Mouse (Mus musculus): Measurements from ENCODE around the gene Trak1. TPM values are rescaled to one million over a fixed set of nuclear protein-coding genes. Genes with fewer than 3 reads are reported as not detected.
A peak's percentile ranks its signal among the peaks of the same experiment; 100 is the strongest.
"Not testable (repeated sequence)": the region's sequence is repeated elsewhere in the genome, so short reads cannot be mapped to it uniquely, and the experiment has no call there.

Gene Trak1
- polyA plus RNA-seq, 1 experiment from 2014 or later: 28.4 TPM

DNA sequence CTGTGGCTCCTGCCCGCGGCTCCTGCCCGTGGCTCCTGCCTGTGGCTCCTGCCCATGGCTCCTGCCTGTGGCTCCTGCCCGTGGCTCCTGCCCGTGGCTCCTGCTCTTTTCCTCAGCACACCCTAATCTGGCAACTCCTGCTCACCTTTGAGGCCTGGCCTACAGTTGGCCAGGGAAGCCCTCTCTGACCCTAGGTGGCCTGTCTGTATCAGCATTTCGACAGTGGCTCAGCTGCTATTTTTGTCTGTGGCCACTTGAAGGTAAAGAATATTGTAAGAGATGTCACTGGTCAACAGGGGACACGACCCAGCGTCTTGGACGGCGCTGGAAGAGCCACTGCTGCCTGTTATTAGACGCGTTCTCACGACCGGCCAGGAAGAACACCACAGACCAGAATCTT is 24.7 kb downstream of the Trak1 start:
- Histone ChIP-seq H3K4me1 (peaks cover 13% of the 10 kb centered on the region; the same call in 1 of the 2 replicates), H3K4me3 (replicated peaks) (no peak overlapping the region), H3K27me3 (no peaks in the 10 kb centered on the region), H3K9me3 (replicated peaks) (0 out of 2 replicates have a peak, but pooled peaks cover 4% of the 10 kb centered on the region), H3K27ac (replicated peaks) (no peak overlapping the region), H3K36me3 (peaks cover 10% of the 10 kb centered on the region; the same call in 1 of the 2 replicates), H3K9ac (no peak overlapping the region), H3K4me2 (replicated peaks) (no peak overlapping the region)
- ATAC-seq (ENCODE audit: insufficient number of reproducible peaks, low FRiP score, low TSS enrichment, low read depth): no peak
- WGBS: 95% methylated on average over 14 of the region's 14 CpGs

DNA sequence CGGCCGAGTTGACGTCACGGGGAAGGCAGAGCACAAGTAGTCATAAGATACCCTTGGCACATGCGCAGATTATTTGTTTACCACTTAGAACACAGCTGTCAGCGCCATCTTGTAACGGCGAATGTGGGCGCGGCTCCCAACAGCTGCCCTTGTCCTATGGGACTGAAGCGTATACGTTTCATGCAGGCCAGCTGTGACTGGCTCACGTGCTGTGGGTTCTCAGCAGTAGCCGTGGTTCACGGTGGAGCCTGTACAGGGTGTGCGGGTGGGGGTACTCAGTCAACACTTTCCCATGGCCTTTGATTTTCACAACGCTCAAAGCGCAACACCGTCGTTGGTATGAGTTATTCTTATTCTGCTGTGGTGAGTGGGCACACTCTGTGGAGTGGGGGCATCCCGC is 31.0 kb downstream of the Trak1 start:
- H3K4me1 ChIP-seq: peaks cover 23% of the 10 kb centered on the region
- H3K9me3 ChIP-seq (replicated peaks); H3K36me3 ChIP-seq; H3K9ac ChIP-seq; H3K27me3 ChIP-seq; H3K27ac ChIP-seq (replicated peaks); ATAC-seq (ENCODE audit: insufficient number of reproducible peaks, low FRiP score, low TSS enrichment, low read depth); H3K4me3 ChIP-seq (replicated peaks); H3K4me2 ChIP-seq (replicated peaks): not testable (repeated sequence)
- 89% methylated on average over 17 of the region's 21 CpGs for WGBS

DNA sequence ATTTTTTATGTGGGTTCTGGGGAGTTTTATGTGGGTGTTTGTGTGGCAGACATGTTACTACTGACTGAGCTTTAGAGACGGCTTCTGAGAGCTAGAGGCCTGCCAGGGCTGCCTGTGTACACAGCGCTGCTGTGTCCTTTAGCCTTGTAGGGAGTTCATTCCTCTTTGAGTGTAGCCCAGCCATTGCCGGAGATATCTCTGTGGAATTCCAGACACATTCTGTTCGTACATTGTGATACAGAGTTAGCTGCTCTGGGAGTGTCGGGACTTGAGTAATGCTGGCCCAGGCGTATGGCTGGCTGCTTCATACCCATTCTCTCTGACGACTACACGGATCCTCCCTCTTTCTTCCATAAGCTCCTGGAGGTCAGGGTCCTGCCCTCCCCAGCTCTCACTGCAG is 31.9 kb downstream of the Trak1 start:
- Histone ChIP-seq H3K27ac (replicated peaks) (no peak overlapping the region), H3K4me3 (replicated peaks) (no peak overlapping the region), H3K4me1 (peaks cover 31% of the 10 kb centered on the region), H3K9ac (no peak overlapping the region), H3K36me3 (no peaks in the 10 kb centered on the region), H3K4me2 (replicated peaks) (no peak overlapping the region), H3K27me3 (no peaks in the 10 kb centered on the region), H3K9me3 (replicated peaks) (no peaks in the 10 kb centered on the region)
- no peak for ATAC-seq (ENCODE audit: insufficient number of reproducible peaks, low FRiP score, low TSS enrichment, low read depth)
- 73% methylated on average over 8 of the region's 8 CpGs for WGBS

DNA sequence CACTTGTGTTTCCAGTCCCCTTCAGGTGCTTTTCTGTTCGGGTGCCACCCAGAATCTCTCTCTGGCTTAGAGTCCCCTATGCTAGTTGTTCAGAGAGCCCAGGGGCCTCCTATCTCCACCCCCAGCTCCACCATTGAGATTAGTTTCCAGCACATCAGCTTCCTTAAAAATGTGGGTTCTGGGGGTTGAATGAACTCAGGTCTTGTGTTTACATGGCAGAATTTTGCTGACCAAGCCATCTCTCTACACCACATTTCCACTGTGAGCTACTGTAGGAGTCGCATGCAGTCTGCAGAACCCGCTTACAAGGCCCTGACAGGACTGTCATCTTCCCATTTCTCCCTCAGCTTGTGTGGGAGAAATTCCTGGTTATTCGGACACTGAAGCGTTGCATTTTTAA is 32.8 kb downstream of the Trak1 start:
- Histone ChIP-seq H3K9me3 (replicated peaks) (no peaks in the 10 kb centered on the region), H3K27ac (replicated peaks) (no peak overlapping the region), H3K4me1 (peaks cover 39% of the 10 kb centered on the region), H3K4me3 (replicated peaks) (no peak overlapping the region), H3K9ac (no peak overlapping the region), H3K27me3 (no peaks in the 10 kb centered on the region), H3K36me3 (no peaks in the 10 kb centered on the region), H3K4me2 (replicated peaks) (no peak overlapping the region)
- ATAC-seq (ENCODE audit: insufficient number of reproducible peaks, low FRiP score, low TSS enrichment, low read depth): no peak
- 92% methylated on average over 5 of the region's 5 CpGs for WGBS

DNA sequence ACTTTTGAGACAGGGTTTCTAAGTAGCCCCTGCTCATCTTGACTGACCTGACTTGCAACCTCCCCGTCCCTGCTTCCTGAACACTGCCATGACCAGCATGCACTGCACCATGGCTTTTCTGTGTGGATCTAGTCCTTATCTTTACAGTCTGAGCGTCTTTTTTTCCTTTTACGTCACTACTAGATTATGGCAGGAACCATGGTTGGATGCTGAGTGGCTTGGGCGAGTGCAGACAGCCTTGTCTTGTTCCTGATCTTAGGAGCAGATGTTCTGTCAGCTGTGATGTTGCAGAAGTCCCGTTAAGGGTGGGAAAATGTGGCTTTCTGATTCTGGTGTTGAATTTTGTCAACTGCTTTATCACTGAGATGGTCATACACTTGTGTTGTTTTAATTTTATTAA is 34.1 kb downstream of the Trak1 start:
- H3K4me3 ChIP-seq (replicated peaks): no peak overlapping the region
- no peaks in the 10 kb centered on the region for H3K9me3 ChIP-seq (replicated peaks)
- H3K4me1 ChIP-seq: peaks cover 50% of the 10 kb centered on the region
- no peak for ATAC-seq (ENCODE audit: insufficient number of reproducible peaks, low FRiP score, low TSS enrichment, low read depth)
- peak overlapping the region; percentile 88 for H3K27ac ChIP-seq (replicated peaks)
- H3K36me3 ChIP-seq: no peaks in the 10 kb centered on the region
- H3K27me3 ChIP-seq: no peaks in the 10 kb centered on the region
- WGBS: 25% methylated on average over 5 of the region's 5 CpGs
- H3K4me2 ChIP-seq (replicated peaks): no peak overlapping the region
- H3K9ac ChIP-seq: no peak overlapping the region

DNA sequence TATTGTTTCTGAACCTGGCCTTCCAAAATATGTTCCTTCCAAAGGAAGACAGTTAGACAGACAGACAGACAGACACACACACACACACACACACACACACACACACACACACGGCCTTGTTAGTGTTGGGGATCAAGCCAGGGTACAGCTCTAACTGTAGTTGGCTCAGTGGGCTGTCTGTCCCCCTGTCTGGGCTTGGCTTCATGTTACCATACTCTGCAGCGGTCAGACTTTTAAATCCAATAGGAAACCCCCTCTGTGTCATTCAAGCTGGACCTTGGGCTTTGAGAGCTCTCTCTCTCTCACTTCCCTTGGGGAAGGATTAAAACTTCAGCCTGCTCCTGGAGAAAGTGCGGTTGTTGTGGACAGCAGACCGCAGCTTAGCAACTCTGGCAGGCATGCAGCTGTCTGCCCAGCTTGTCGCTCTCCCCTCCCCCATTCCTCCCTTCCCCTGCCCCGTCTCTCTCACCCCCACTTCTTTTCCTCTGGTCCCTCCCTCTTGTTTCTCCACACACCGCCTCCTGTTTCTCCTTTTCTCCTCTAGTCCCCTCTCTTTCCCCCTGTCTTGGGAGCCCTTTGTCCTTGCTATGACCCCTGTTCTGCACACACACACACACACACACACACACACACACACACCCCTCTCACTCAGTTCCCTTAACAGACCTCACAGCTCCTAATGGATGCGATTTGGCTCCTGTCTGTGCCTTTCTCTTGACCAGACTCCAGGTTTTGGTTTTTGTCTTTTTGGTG is 34.8 kb downstream of the Trak1 start:
- peak overlapping the region; percentile 15; the same call in 1 of the 2 replicates for H3K4me2 ChIP-seq (replicated peaks)
- H3K4me3 ChIP-seq (replicated peaks): no peak overlapping the region
- H3K27ac ChIP-seq (replicated peaks): peak overlapping the region; percentile 88
- H3K9me3 ChIP-seq (replicated peaks): no peaks in the 10 kb centered on the region
- no peak overlapping the region for H3K9ac ChIP-seq
- WGBS: 5% methylated on average over 8 of the region's 8 CpGs
- H3K27me3 ChIP-seq: no peaks in the 10 kb centered on the region
- peak; percentile 77 for ATAC-seq (ENCODE audit: insufficient number of reproducible peaks, low FRiP score, low TSS enrichment, low read depth)
- no peaks in the 10 kb centered on the region for H3K36me3 ChIP-seq
- peaks cover 54% of the 10 kb centered on the region for H3K4me1 ChIP-seq

DNA sequence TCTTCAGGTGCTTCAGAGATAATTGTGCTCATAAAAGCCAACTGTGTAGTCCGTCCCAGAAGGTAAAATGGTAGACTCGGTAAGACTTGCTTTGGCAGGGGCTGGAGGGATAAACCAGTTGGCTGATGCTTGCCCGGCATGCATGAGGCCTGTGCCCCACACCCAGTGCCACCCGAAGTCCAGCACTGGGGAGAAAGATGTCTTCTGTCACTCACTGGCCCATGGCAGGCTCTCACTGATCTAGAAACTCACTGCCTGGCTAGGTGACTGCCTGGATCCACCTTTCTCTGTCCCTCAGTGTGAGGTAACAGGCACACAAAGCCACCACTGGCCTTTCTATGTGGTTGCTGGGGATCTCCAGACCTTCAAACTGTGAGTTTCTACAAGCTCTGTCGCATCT is 36.3 kb downstream of the Trak1 start:
- Histone ChIP-seq H3K4me1 (peaks cover 67% of the 10 kb centered on the region), H3K27ac (replicated peaks) (0 out of 2 replicates have a peak overlapping the region, but pooled peaks have one; percentile 28), H3K9me3 (replicated peaks) (no peaks in the 10 kb centered on the region), H3K4me3 (replicated peaks) (no peak overlapping the region), H3K4me2 (replicated peaks) (no peak overlapping the region), H3K36me3 (no peaks in the 10 kb centered on the region), H3K27me3 (no peaks in the 10 kb centered on the region), H3K9ac (no peak overlapping the region)
- ATAC-seq (ENCODE audit: insufficient number of reproducible peaks, low FRiP score, low TSS enrichment, low read depth): no peak
- 87% methylated on average over 5 of the region's 5 CpGs for whole genome bisulfite sequencing

DNA sequence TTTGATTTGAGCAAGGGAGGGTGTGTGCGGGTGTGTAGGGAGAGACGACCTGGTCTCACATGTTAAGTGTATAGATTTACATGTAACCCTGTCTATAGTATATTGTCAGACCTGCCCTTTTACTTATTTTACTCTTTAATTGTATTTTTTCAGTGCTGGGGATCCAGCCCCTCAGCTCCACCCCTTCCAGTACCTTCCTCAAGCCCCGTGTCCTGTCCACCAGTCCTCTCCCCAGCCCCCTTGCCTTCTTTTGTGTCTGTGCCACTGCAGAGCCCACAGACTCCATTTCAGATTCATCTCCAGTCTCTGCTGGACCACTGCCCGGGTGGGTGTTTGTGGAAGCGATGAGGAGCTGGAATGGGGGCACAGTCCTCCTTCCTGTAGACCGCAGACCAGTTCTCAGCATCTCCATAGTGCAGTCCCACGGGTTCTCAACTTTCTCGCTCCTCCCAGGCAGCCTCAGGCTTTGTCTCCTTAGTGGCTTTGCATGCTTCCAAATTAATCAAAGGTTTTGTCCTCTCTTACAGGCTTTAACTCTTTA is 37.1 kb downstream of the Trak1 start:
- H3K27ac ChIP-seq (replicated peaks): no peak overlapping the region
- H3K27me3 ChIP-seq: no peaks in the 10 kb centered on the region
- no peak overlapping the region for H3K4me2 ChIP-seq (replicated peaks)
- H3K4me1 ChIP-seq: peaks cover 67% of the 10 kb centered on the region
- H3K9ac ChIP-seq: no peak overlapping the region
- H3K36me3 ChIP-seq: no peaks in the 10 kb centered on the region
- no peaks in the 10 kb centered on the region for H3K9me3 ChIP-seq (replicated peaks)
- no peak overlapping the region for H3K4me3 ChIP-seq (replicated peaks)
- ATAC-seq (ENCODE audit: insufficient number of reproducible peaks, low FRiP score, low TSS enrichment, low read depth): no peak
- whole genome bisulfite sequencing: 36% methylated on average over 8 of the region's 8 CpGs

DNA sequence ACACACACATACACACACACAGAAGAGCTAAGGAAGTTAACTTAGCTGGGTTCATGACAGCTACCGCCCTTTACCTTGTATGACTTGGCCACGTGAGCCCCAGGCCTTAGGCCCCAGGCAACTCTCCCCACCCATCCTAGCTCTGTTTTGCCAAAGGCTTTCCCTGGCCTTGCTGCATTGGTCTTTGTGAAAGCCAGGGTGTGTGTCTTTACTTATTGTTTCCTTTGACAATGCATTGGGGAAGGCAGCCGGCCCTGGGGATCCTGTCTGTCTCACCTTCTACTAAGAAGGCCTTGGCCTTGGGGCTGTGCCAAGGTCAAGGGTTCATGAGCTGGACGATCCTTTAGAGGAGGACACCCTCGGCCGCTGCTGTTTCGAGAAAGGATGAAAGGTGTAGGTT is 38.3 kb downstream of the Trak1 start:
- H3K4me2 ChIP-seq (replicated peaks): no peak overlapping the region
- H3K9me3 ChIP-seq (replicated peaks): no peaks in the 10 kb centered on the region
- peaks cover 67% of the 10 kb centered on the region for H3K4me1 ChIP-seq
- WGBS: 54% methylated on average over 7 of the region's 7 CpGs
- H3K27ac ChIP-seq (replicated peaks): no peak overlapping the region
- H3K9ac ChIP-seq: no peak overlapping the region
- no peak overlapping the region for H3K4me3 ChIP-seq (replicated peaks)
- no peak for ATAC-seq (ENCODE audit: insufficient number of reproducible peaks, low FRiP score, low TSS enrichment, low read depth)
- no peaks in the 10 kb centered on the region for H3K36me3 ChIP-seq
- no peaks in the 10 kb centered on the region for H3K27me3 ChIP-seq

DNA sequence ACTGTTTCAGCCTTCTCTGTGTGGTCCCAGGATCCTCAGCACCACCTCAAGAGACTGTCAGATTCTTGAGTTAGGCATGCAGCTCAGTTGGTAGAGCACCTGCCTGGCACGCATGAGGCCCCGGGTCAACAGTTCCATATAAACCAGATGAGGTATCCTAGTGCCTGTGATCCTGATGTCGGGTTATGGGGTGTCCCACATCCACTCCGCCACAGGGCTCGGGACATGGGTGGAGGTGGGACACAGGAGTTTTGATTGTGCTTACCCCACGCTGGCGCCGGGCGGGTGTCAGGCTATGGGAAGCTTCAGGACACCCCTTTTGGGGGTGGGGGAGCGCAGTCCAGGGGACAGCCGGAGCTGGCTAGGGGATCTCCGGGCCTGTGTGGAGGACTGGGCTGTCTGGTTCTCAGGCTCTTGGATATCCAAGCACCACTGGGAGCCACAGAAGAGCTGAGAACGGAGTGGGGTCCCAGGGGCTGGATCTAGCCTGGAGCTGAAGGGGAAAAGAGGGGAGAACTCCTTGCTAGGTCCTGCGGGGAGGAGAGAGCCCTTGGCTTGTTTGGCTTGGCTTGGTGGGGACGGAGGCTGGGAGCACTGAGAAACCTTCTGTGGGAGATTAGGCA is 39.1 kb downstream of the Trak1 start:
- Histone ChIP-seq H3K4me2 (replicated peaks) (no peak overlapping the region), H3K9me3 (replicated peaks) (no peaks in the 10 kb centered on the region), H3K4me3 (replicated peaks) (no peak overlapping the region), H3K27ac (replicated peaks) (peak overlapping the region; percentile 66; the same call in 1 of the 2 replicates), H3K4me1 (peaks cover 64% of the 10 kb centered on the region), H3K9ac (no peak overlapping the region), H3K27me3 (no peaks in the 10 kb centered on the region), H3K36me3 (no peaks in the 10 kb centered on the region)
- ATAC-seq (ENCODE audit: insufficient number of reproducible peaks, low FRiP score, low TSS enrichment, low read depth): no peak
- 93% methylated on average over 15 of the region's 15 CpGs for WGBS

DNA sequence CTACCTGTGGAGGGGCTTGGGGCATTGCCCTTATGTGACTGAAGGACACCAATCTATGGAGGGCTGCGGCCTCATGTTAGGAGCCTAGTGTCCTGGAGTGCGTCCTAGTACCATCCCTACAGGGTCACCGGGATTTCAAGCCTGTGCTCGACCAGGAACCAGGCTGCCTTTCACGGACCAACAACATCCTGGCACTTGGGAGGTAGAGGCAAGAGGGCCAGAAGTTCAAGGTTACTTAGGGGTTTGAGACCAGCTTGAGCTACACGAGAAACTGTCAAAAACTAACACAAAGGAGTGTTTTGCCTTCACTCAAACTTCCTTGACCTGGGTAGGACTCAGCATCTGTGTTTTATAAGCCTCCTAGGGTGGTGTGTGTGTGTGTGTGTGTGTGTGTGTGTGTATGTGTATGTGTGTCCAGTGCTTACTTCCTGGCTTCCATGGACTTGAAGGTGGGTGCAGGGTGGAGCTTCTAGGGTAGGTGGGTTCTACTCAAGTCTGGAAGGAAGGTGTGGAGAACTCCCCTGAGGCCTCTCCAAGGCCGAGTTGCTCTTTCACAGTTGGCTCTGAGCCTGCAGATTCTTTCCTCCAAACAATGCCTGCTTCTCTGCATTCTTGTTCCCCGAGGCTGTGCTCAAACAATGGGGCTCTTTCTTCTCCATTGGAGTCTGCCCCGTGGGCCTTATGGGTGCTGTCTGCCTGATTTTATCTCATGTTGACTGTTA is 40.1 kb downstream of the Trak1 start:
- no peak overlapping the region for H3K4me3 ChIP-seq (replicated peaks)
- H3K36me3 ChIP-seq: no peaks in the 10 kb centered on the region
- 52% methylated on average over 9 of the region's 9 CpGs for WGBS
- peaks cover 59% of the 10 kb centered on the region for H3K4me1 ChIP-seq
- H3K27ac ChIP-seq (replicated peaks): peak overlapping the region; percentile 66
- no peak overlapping the region for H3K9ac ChIP-seq
- no peaks in the 10 kb centered on the region for H3K9me3 ChIP-seq (replicated peaks)
- peak; percentile 30 for ATAC-seq (ENCODE audit: insufficient number of reproducible peaks, low FRiP score, low TSS enrichment, low read depth)
- H3K4me2 ChIP-seq (replicated peaks): no peak overlapping the region
- no peaks in the 10 kb centered on the region for H3K27me3 ChIP-seq

All from embryonic facial prominence, embryonic 15.5 days (tissue).